Mouse (Mus musculus) erythroblast, embryonic 14.5 days (primary cell): ENCODE measurements around the gene Asb7. TPM values are rescaled to one million over a fixed set of nuclear protein-coding genes. Genes with fewer than 3 reads are reported as not detected.
A peak's percentile ranks its signal among the peaks of the same experiment; 100 is the strongest.

ENCODE experiments used
- H3K27me3 ChIP-seq: 2 replicates; pipeline ENCODE4 v1.6.1; 2012; ENCODE audit warnings: inconsistent platforms; ENCODE audit not compliant: control insufficient read depth
- H3K36me3 ChIP-seq: 2 replicates; pipeline ENCODE4 v1.6.1; 2012; ENCODE audit warnings: mild to moderate bottlenecking, inconsistent platforms; ENCODE audit not compliant: control insufficient read depth
- H3K4me1 ChIP-seq: 2 replicates; pipeline ENCODE4 v1.6.1; 2012; ENCODE audit warnings: inconsistent platforms; ENCODE audit not compliant: control insufficient read depth
- H3K4me3 ChIP-seq: replicated peaks from 2 replicates; pipeline ENCODE3; 2012; ENCODE audit warnings: moderate library complexity, mild to moderate bottlenecking, inconsistent platforms
- H3K9me3 ChIP-seq: 2 replicates; pipeline ENCODE4 v1.6.1; 2012; ENCODE audit warnings: low read length, inconsistent platforms, mixed read lengths; ENCODE audit not compliant: control insufficient read depth
- GATA1 ChIP-seq: IDR thresholded peaks from 2 replicates; pipeline ENCODE4 v1.6.1; 2012; ENCODE audit warnings: low read length, inconsistent platforms, mixed read lengths
- TAL1 ChIP-seq: IDR thresholded peaks from 3 replicates; pipeline ENCODE4 v1.6.1; 2012; ENCODE audit warnings: low read length, inconsistent platforms, mixed read lengths
- polyA plus RNA-seq: library from polyadenylated mRNA; stranded (reverse); fragments of >175 nt; gene quantifications from 2 replicates; pipeline ENCODE4 v1.2.3, GENCODE M21; 2012

Asb7 gene
- polyA plus RNA-seq, 1 experiment = 1.0 TPM

DNA sequence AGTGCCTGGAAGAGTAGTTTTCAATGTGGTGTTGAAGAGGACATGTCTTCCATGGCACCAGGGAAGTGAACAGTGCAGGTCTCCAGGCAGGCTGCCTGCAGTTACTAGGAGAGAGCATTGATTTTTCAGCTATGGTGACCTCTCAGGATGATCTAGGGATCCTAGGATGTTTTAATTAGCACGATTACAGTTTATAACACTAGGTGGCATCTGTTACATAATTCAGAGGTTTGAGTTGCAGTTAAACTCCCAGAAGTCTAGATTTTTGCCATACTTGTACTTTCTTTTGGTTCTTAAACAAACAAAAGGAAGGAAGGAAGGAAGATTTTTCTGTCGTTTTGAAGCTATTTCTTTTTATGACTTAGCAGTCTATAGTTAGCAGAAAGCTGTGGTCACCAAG, 21.8 kb upstream of the Asb7 start:
- no peak overlapping the region for H3K4me3 ChIP-seq
- H3K9me3 ChIP-seq = no peaks in the 10 kb centered on the region
- no peaks in the 10 kb centered on the region for H3K27me3 ChIP-seq
- H3K36me3 ChIP-seq = peaks cover 20% of the 10 kb centered on the region
- no peaks in the 10 kb centered on the region for H3K4me1 ChIP-seq
- TF ChIP-seq TAL1 = no peak
- no peak for TF ChIP-seq GATA1

GRCm38 (mm10) chr7:66704631-66705030, 15.2 kb upstream of the Asb7 start:
- no peaks in the 10 kb centered on the region for H3K27me3 ChIP-seq
- TF ChIP-seq GATA1 (no peak), TAL1 (no peak)
- no peak overlapping the region for H3K4me3 ChIP-seq
- peaks cover 7% of the 10 kb centered on the region for H3K36me3 ChIP-seq
- no peaks in the 10 kb centered on the region for H3K4me1 ChIP-seq
- no peaks in the 10 kb centered on the region for H3K9me3 ChIP-seq

- TF ChIP-seq TAL1 (no peak), GATA1 (no peak)
- Histone ChIP-seq H3K9me3 (no peaks in the 10 kb centered on the region), H3K27me3 (no peaks in the 10 kb centered on the region), H3K4me3 (no peak overlapping the region), H3K4me1 (no peaks in the 10 kb centered on the region), H3K36me3 (peaks cover 4% of the 10 kb centered on the region; the same call in 1 of the 2 replicates)
Measured at GRCm38 (mm10) chr7:66702721-66703120, 13.3 kb upstream of the Asb7 start.

DNA sequence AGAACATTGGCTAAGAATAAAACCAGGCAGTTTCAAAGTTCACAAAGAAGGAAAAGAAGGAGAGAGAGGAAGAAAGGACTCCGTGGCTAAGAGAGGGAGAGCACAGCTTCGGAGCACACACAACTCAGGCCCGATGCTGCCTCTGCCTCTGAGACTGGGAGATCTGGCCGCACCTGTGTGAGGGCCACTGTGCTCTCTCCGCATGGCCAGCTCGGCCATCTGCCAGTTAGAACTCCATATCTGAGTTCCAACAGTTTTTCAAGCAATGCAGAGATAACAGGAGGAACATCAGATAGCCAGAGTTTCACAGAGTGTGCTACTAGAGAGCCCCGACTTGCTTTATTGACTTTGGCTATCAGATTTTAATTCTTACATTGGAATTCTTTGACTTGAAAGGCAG, 5.1 kb upstream of the Asb7 start:
- no peak overlapping the region for H3K4me3 ChIP-seq
- TF ChIP-seq GATA1 = no peak
- no peak for TF ChIP-seq TAL1
- no peaks in the 10 kb centered on the region for H3K27me3 ChIP-seq

GRCm38 (mm10) chr7:66689620-66690360, 394 bp upstream of the Asb7 start, which contains the start of gene Lins1:
Gene Lins1, plus strand, starts transcription at chr7:66689889.
- TF ChIP-seq TAL1 = no peak
- no peak for TF ChIP-seq GATA1
- Histone ChIP-seq H3K36me3 (no peaks in the 10 kb centered on the region; the same call in 1 of the 2 replicates), H3K27me3 (no peaks in the 10 kb centered on the region)

More for the DNA sequence above, 5.1 kb upstream of the Asb7 start:
- H3K4me1 ChIP-seq = peaks cover 12% of the 10 kb centered on the region
- peaks cover 2% of the 10 kb centered on the region for H3K36me3 ChIP-seq
- H3K9me3 ChIP-seq = no peaks in the 10 kb centered on the region

GRCm38 (mm10) chr7:66688721-66689120, 675 bp downstream of the Asb7 start:
- peaks cover 17% of the 10 kb centered on the region for H3K4me1 ChIP-seq
- H3K27me3 ChIP-seq = no peaks in the 10 kb centered on the region
- TF ChIP-seq TAL1 (no peak), GATA1 (no peak)
- H3K9me3 ChIP-seq = no peaks in the 10 kb centered on the region
- H3K4me3 ChIP-seq = peak overlapping the region; percentile 66
- no peaks in the 10 kb centered on the region; the same call in 1 of the 2 replicates for H3K36me3 ChIP-seq

More at GRCm38 (mm10) chr7:66689620-66690360, 394 bp upstream of the Asb7 start, which contains the start of gene Lins1:
- Histone ChIP-seq H3K4me3 (peak within 1 kb of the TSS; percentile 66), H3K4me1 (peaks cover 20% of the 10 kb centered on the region), H3K9me3 (no peaks in the 10 kb centered on the region)

- Histone ChIP-seq H3K27me3 (no peaks in the 10 kb centered on the region), H3K36me3 (peaks cover 35% of the 10 kb centered on the region), H3K4me3 (no peak overlapping the region), H3K4me1 (no peaks in the 10 kb centered on the region), H3K9me3 (no peaks in the 10 kb centered on the region)
- TF ChIP-seq TAL1 (no peak), GATA1 (no peak)
Measured at GRCm38 (mm10) chr7:66682119-66682863, 7.1 kb downstream of the Asb7 start.

- no peaks in the 10 kb centered on the region for H3K27me3 ChIP-seq
- H3K4me1 ChIP-seq = no peaks in the 10 kb centered on the region
- H3K36me3 ChIP-seq = peaks cover 60% of the 10 kb centered on the region
- no peaks in the 10 kb centered on the region for H3K9me3 ChIP-seq
- TF ChIP-seq GATA1 (no peak), TAL1 (no peak)
- H3K4me3 ChIP-seq = no peak overlapping the region
Measured at GRCm38 (mm10) chr7:66675800-66676199, 13.6 kb downstream of the Asb7 start.

DNA sequence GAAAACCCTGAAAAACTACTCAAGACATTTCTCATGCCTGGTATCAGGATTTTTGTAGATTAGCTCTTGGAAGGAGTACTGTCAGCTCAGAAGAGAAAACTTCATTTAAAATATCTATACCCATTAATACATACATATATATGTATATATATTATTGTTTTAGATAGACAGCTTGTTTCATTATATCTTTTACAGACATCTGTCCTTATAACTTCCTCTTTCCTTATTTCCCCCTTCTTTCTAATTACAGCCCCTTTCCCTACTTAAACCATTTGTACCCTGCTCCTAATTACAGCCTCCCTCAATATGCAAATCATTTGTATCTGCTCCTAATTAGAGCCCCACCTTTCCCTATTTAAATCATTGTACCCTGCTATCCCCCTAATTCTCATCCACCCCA, 22.3 kb downstream of the Asb7 start:
- no peak for TF ChIP-seq TAL1
- TF ChIP-seq GATA1 = no peak
- Histone ChIP-seq H3K4me3 (no peak overlapping the region), H3K9me3 (no peaks in the 10 kb centered on the region), H3K27me3 (no peaks in the 10 kb centered on the region), H3K4me1 (no peaks in the 10 kb centered on the region), H3K36me3 (peaks cover 8% of the 10 kb centered on the region)
